Mouse (Mus musculus) olfactory bulb, adult 2 months (tissue): Measurements from ENCODE around the gene Adssl1.

Experiments
- CTCF ChIP-seq: fragments of 200-500 bp; IDR thresholded peaks from 2 replicates; pipeline ENCODE4 v1.5.1; 2012; ENCODE audit warnings: low read depth, mild to moderate bottlenecking, low read length, moderate library complexity; ENCODE audit not compliant: insufficient read depth
- POLR2A ChIP-seq: fragments of 200-500 bp; IDR thresholded peaks from 2 replicates; pipeline ENCODE4 v1.6.1; 2012; ENCODE audit warnings: mild to moderate bottlenecking, low read depth, low read length, moderate library complexity; ENCODE audit not compliant: insufficient read depth

- TF ChIP-seq CTCF (no peak), POLR2A (no peak)
These were observed 13.1 kb downstream of the Adssl1 start for GRCm38 (mm10) chr12:112632907-112633306.
